Mouse (Mus musculus): ENCODE results near the gene Lef1. TPM values are rescaled to one million over a fixed set of nuclear protein-coding genes. Genes with fewer than 3 reads are reported as not detected.

Lef1 gene
- polyA plus RNA-seq, 1 experiment from 2014 or later, result 3.7 TPM

- H3K9me3 ChIP-seq (ENCODE audit: control insufficient read depth, low read length), result no peaks in the 10 kb centered on the region
- H3K27ac ChIP-seq (ENCODE audit: low read depth, low read length), result no peak overlapping the region
- ATAC-seq (ENCODE audit: low read depth), result no peak
- H3K36me3 ChIP-seq (ENCODE audit: control insufficient read depth, insufficient read depth, low read length), result no peaks in the 10 kb centered on the region
- no peak overlapping the region for H3K9ac ChIP-seq (replicated peaks; ENCODE audit: low read depth, low read length)
- 20% methylated on average over 4 of the region's 4 CpGs for WGBS
- H3K27me3 ChIP-seq (ENCODE audit: control insufficient read depth, insufficient read depth, low read length), result no peaks in the 10 kb centered on the region
- no peak overlapping the region for H3K4me2 ChIP-seq (ENCODE audit: low read depth, low read length)
- peaks cover 10% of the 10 kb centered on the region; the same call in 1 of the 2 replicates for H3K4me1 ChIP-seq (ENCODE audit: control insufficient read depth, insufficient read depth, low read length)
- H3K4me3 ChIP-seq (ENCODE audit: low read depth, low read length), result no peak overlapping the region
Observed at GRCm38 (mm10) chr3:131141546-131141945, 31.3 kb downstream of the Lef1 start.

- Histone ChIP-seq H3K36me3 (ENCODE audit: control insufficient read depth, insufficient read depth, low read length) (no peaks in the 10 kb centered on the region), H3K9ac (replicated peaks; ENCODE audit: low read depth, low read length) (no peak overlapping the region), H3K27ac (ENCODE audit: low read depth, low read length) (no peak overlapping the region), H3K4me1 (ENCODE audit: control insufficient read depth, insufficient read depth, low read length) (no peaks in the 10 kb centered on the region), H3K4me2 (ENCODE audit: low read depth, low read length) (no peak overlapping the region), H3K27me3 (ENCODE audit: control insufficient read depth, insufficient read depth, low read length) (no peaks in the 10 kb centered on the region), H3K9me3 (ENCODE audit: control insufficient read depth, low read length) (no peaks in the 10 kb centered on the region), H3K4me3 (ENCODE audit: low read depth, low read length) (no peak overlapping the region)
- 62% methylated on average over 2 of the region's 2 CpGs for WGBS
- ATAC-seq (ENCODE audit: low read depth), result no peak
Observed at GRCm38 (mm10) chr3:131144250-131144649, 34.0 kb downstream of the Lef1 start.

- no peaks in the 10 kb centered on the region for H3K27me3 ChIP-seq (ENCODE audit: control insufficient read depth, insufficient read depth, low read length)
- 95% methylated on average over 4 of the region's 4 CpGs for WGBS
- no peak overlapping the region for H3K9ac ChIP-seq (replicated peaks; ENCODE audit: low read depth, low read length)
- no peaks in the 10 kb centered on the region for H3K9me3 ChIP-seq (ENCODE audit: control insufficient read depth, low read length)
- H3K27ac ChIP-seq (ENCODE audit: low read depth, low read length), result no peak overlapping the region
- no peak overlapping the region for H3K4me2 ChIP-seq (ENCODE audit: low read depth, low read length)
- no peak for ATAC-seq (ENCODE audit: low read depth)
- H3K36me3 ChIP-seq (ENCODE audit: control insufficient read depth, insufficient read depth, low read length), result no peaks in the 10 kb centered on the region
- H3K4me3 ChIP-seq (ENCODE audit: low read depth, low read length), result no peak overlapping the region
- H3K4me1 ChIP-seq (ENCODE audit: control insufficient read depth, insufficient read depth, low read length), result no peaks in the 10 kb centered on the region
Observed at GRCm38 (mm10) chr3:131152921-131153320, 42.6 kb downstream of the Lef1 start.

GRCm38 (mm10) chr3:131153896-131154295 is 43.6 kb downstream of the Lef1 start:
- Histone ChIP-seq H3K4me2 (ENCODE audit: low read depth, low read length) (no peak overlapping the region), H3K27ac (ENCODE audit: low read depth, low read length) (no peak overlapping the region), H3K4me3 (ENCODE audit: low read depth, low read length) (no peak overlapping the region), H3K9ac (replicated peaks; ENCODE audit: low read depth, low read length) (no peak overlapping the region), H3K36me3 (ENCODE audit: control insufficient read depth, insufficient read depth, low read length) (no peaks in the 10 kb centered on the region), H3K9me3 (ENCODE audit: control insufficient read depth, low read length) (no peaks in the 10 kb centered on the region), H3K4me1 (ENCODE audit: control insufficient read depth, insufficient read depth, low read length) (no peaks in the 10 kb centered on the region), H3K27me3 (ENCODE audit: control insufficient read depth, insufficient read depth, low read length) (no peaks in the 10 kb centered on the region)
- WGBS, result 91% methylated on average over 4 of the region's 4 CpGs
- ATAC-seq (ENCODE audit: low read depth), result no peak

- no peak for ATAC-seq (ENCODE audit: low read depth)
- no peak overlapping the region for H3K9ac ChIP-seq (replicated peaks; ENCODE audit: low read depth, low read length)
- H3K4me3 ChIP-seq (ENCODE audit: low read depth, low read length), result no peak overlapping the region
- H3K4me1 ChIP-seq (ENCODE audit: control insufficient read depth, insufficient read depth, low read length), result no peaks in the 10 kb centered on the region
- H3K27me3 ChIP-seq (ENCODE audit: control insufficient read depth, insufficient read depth, low read length), result no peaks in the 10 kb centered on the region
- H3K27ac ChIP-seq (ENCODE audit: low read depth, low read length), result no peak overlapping the region
- WGBS, result 89% methylated on average over 9 of the region's 9 CpGs
- H3K4me2 ChIP-seq (ENCODE audit: low read depth, low read length), result no peak overlapping the region
- no peaks in the 10 kb centered on the region for H3K36me3 ChIP-seq (ENCODE audit: control insufficient read depth, insufficient read depth, low read length)
- H3K9me3 ChIP-seq (ENCODE audit: control insufficient read depth, low read length), result no peaks in the 10 kb centered on the region
Observed at GRCm38 (mm10) chr3:131154576-131154975, 44.3 kb downstream of the Lef1 start.

- no peaks in the 10 kb centered on the region for H3K9me3 ChIP-seq (ENCODE audit: control insufficient read depth, low read length)
- no peak for ATAC-seq (ENCODE audit: low read depth)
- H3K4me1 ChIP-seq (ENCODE audit: control insufficient read depth, insufficient read depth, low read length), result no peaks in the 10 kb centered on the region
- H3K4me3 ChIP-seq (ENCODE audit: low read depth, low read length), result no peak overlapping the region
- H3K27ac ChIP-seq (ENCODE audit: low read depth, low read length), result no peak overlapping the region
- no peak overlapping the region for H3K9ac ChIP-seq (replicated peaks; ENCODE audit: low read depth, low read length)
- 84% methylated on average over 7 of the region's 7 CpGs for WGBS
- H3K27me3 ChIP-seq (ENCODE audit: control insufficient read depth, insufficient read depth, low read length), result no peaks in the 10 kb centered on the region
- no peaks in the 10 kb centered on the region for H3K36me3 ChIP-seq (ENCODE audit: control insufficient read depth, insufficient read depth, low read length)
- H3K4me2 ChIP-seq (ENCODE audit: low read depth, low read length), result no peak overlapping the region
Observed at GRCm38 (mm10) chr3:131155066-131155465, 44.8 kb downstream of the Lef1 start.

- H3K9ac ChIP-seq (replicated peaks; ENCODE audit: low read depth, low read length), result no peak overlapping the region
- ATAC-seq (ENCODE audit: low read depth), result no peak
- no peaks in the 10 kb centered on the region for H3K9me3 ChIP-seq (ENCODE audit: control insufficient read depth, low read length)
- H3K27ac ChIP-seq (ENCODE audit: low read depth, low read length), result no peak overlapping the region
- 34% methylated on average over 3 of the region's 3 CpGs for WGBS
- H3K36me3 ChIP-seq (ENCODE audit: control insufficient read depth, insufficient read depth, low read length), result no peaks in the 10 kb centered on the region
- no peak overlapping the region for H3K4me3 ChIP-seq (ENCODE audit: low read depth, low read length)
- H3K4me1 ChIP-seq (ENCODE audit: control insufficient read depth, insufficient read depth, low read length), result no peaks in the 10 kb centered on the region
- H3K27me3 ChIP-seq (ENCODE audit: control insufficient read depth, insufficient read depth, low read length), result no peaks in the 10 kb centered on the region
- no peak overlapping the region for H3K4me2 ChIP-seq (ENCODE audit: low read depth, low read length)
Observed at GRCm38 (mm10) chr3:131155657-131156056, 45.4 kb downstream of the Lef1 start.

GRCm38 (mm10) chr3:131156377-131156776 is 46.1 kb downstream of the Lef1 start:
- H3K4me2 ChIP-seq (ENCODE audit: low read depth, low read length), result no peak overlapping the region
- no peaks in the 10 kb centered on the region for H3K36me3 ChIP-seq (ENCODE audit: control insufficient read depth, insufficient read depth, low read length)
- H3K9me3 ChIP-seq (ENCODE audit: control insufficient read depth, low read length), result no peaks in the 10 kb centered on the region
- WGBS, result 58% methylated on average over 11 of the region's 11 CpGs
- H3K27me3 ChIP-seq (ENCODE audit: control insufficient read depth, insufficient read depth, low read length), result no peaks in the 10 kb centered on the region
- H3K27ac ChIP-seq (ENCODE audit: low read depth, low read length), result no peak overlapping the region
- no peak overlapping the region for H3K4me3 ChIP-seq (ENCODE audit: low read depth, low read length)
- ATAC-seq (ENCODE audit: low read depth), result no peak
- no peak overlapping the region for H3K9ac ChIP-seq (replicated peaks; ENCODE audit: low read depth, low read length)
- H3K4me1 ChIP-seq (ENCODE audit: control insufficient read depth, insufficient read depth, low read length), result no peaks in the 10 kb centered on the region

GRCm38 (mm10) chr3:131157471-131157870 is 47.2 kb downstream of the Lef1 start:
- H3K4me2 ChIP-seq (ENCODE audit: low read depth, low read length), result no peak overlapping the region
- no peak overlapping the region for H3K27ac ChIP-seq (ENCODE audit: low read depth, low read length)
- no peaks in the 10 kb centered on the region for H3K36me3 ChIP-seq (ENCODE audit: control insufficient read depth, insufficient read depth, low read length)
- H3K9ac ChIP-seq (replicated peaks; ENCODE audit: low read depth, low read length), result no peak overlapping the region
- no peaks in the 10 kb centered on the region for H3K9me3 ChIP-seq (ENCODE audit: control insufficient read depth, low read length)
- H3K4me1 ChIP-seq (ENCODE audit: control insufficient read depth, insufficient read depth, low read length), result no peaks in the 10 kb centered on the region
- no peak for ATAC-seq (ENCODE audit: low read depth)
- no peaks in the 10 kb centered on the region for H3K27me3 ChIP-seq (ENCODE audit: control insufficient read depth, insufficient read depth, low read length)
- H3K4me3 ChIP-seq (ENCODE audit: low read depth, low read length), result no peak overlapping the region
- 50% methylated on average over 7 of the region's 7 CpGs for WGBS

Data from neural tube, embryonic 14.5 days (tissue).